Mouse (Mus musculus): Measurements from ENCODE around the gene Dnajc12.

GRCm38 (mm10) chr10:63378948-63379680 lies 3.1 kb upstream of the Dnajc12 start:
- TF ChIP-seq CTCF (IDR thresholded peaks at IDR 0.05; ENCODE audit: borderline replicate concordance, insufficient read depth, low read depth, low read length) (no peak), POLR2A (IDR thresholded peaks at IDR 0.05; ENCODE audit: borderline replicate concordance, insufficient read depth, low read length) (no peak)
